ENCODE assay signal across 18 mouse cellular contexts in the genomic region with DNA sequence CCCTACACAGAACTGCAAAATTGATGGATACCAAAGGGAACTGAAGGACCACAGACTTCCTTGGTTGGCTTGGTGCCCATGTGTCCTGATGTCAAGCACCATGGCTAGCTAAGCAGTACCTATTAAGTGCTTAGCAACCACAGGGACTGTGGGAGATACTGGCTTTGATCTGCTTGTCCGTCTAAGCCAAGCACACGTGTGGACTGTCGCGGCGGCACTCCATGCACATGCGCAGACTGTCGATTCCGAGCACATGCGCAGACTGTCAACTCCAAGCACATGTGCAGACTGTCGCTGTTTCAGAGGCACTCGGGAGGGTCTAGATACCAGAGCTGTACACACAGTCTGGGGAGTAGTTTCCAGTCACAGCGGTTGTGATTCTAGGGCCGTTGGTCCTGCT.
DNase-seq lines count a peak whose midpoint lies in the region; ATAC-seq and TF ChIP-seq lines count a peak whose summit lies in the region.
"Had no signal": no experiment of that assay in that cellular context is flagged by ENCODE, and none has a peak within 500 bp of the region (broad histone marks: within the 10 kb centered on the region; RNA-seq: fewer than 3 reads in every experiment).

No protein-coding gene starts in this region.

- no peak overlapping the region for H3K4me2 ChIP-seq in heart, postnatal 0 days (ENCODE audit: low read depth, low read length)
- H3K4me2 ChIP-seq in neural tube, embryonic 13.5 days, result no peak overlapping the region
- H3K4me2 ChIP-seq: liver, embryonic 12.5 days had no signal

- no peak overlapping the region for H3K9ac ChIP-seq in heart, postnatal 0 days (replicated peaks; ENCODE audit: low read depth, low read length)
- H3K9ac ChIP-seq in neural tube, embryonic 13.5 days, result no peak overlapping the region
- H3K9ac ChIP-seq: liver, embryonic 12.5 days had no signal

- 52% methylated on average over 13 of the region's 13 CpGs for WGBS in heart, postnatal 0 days
- 79% methylated on average over 13 of the region's 13 CpGs for WGBS in neural tube, embryonic 13.5 days

- H3K4me1 ChIP-seq in heart, postnatal 0 days (ENCODE audit: control insufficient read depth, insufficient read depth), result peaks cover 8% of the 10 kb centered on the region; the same call in 1 of the 2 replicates
- H3K4me1 ChIP-seq in neural tube, embryonic 13.5 days (replicated peaks), result peaks cover 22% of the 10 kb centered on the region
- H3K4me1 ChIP-seq: liver, embryonic 12.5 days had no signal

- no peak for TF ChIP-seq EP300 in heart, postnatal 0 days (IDR thresholded peaks at IDR 0.05; ENCODE audit: low read depth)

- peak; percentile 12 to 35 for DNase-seq in cerebellum, postnatal 25 days
- no peak for DNase-seq in cerebellum, adult 9-11 months
- peak; percentile 8 for DNase-seq in heart, postnatal 0 days (ENCODE audit: low spot score)
- no peak for DNase-seq in heart, adult 18-20 months
- DNase-seq in neural tube, embryonic 10.5 days (ENCODE audit: extremely low spot score, low spot score), result no peak
- no peak for DNase-seq in right cerebral cortex, postnatal 4 days
- DNase-seq: B cell, adult 2 months; cerebellum, adult 9-10 months; gastrocnemius, postnatal 36 days; heart, postnatal 10 days; kidney, adult 18-20 months; kidney, postnatal 25 days had no signal

- H3K27ac ChIP-seq in heart, postnatal 0 days (ENCODE audit: low read depth), result no peak overlapping the region
- no peak overlapping the region for H3K27ac ChIP-seq in neural tube, embryonic 13.5 days (replicated peaks)
- H3K27ac ChIP-seq: embryonic facial prominence, embryonic 10.5 days; limb, embryonic 10.5 days; liver, embryonic 12.5 days had no signal

- H3K9me3 ChIP-seq in heart, postnatal 0 days (replicated peaks; ENCODE audit: control insufficient read depth, low read length), result no peaks in the 10 kb centered on the region
- H3K9me3 ChIP-seq in neural tube, embryonic 13.5 days, result no peaks in the 10 kb centered on the region
- H3K9me3 ChIP-seq: embryonic facial prominence, embryonic 10.5 days; limb, embryonic 10.5 days; liver, embryonic 12.5 days had no signal

- H3K36me3 ChIP-seq in heart, postnatal 0 days (replicated peaks; ENCODE audit: control insufficient read depth, insufficient read depth, low read length), result no peaks in the 10 kb centered on the region
- H3K36me3 ChIP-seq in neural tube, embryonic 13.5 days, result no peaks in the 10 kb centered on the region
- H3K36me3 ChIP-seq: embryonic facial prominence, embryonic 10.5 days; limb, embryonic 10.5 days; liver, embryonic 12.5 days had no signal

- H3K4me3 ChIP-seq in heart, postnatal 0 days (ENCODE audit: low read depth, low read length), result no peak overlapping the region
- H3K4me3 ChIP-seq in neural tube, embryonic 13.5 days, result no peak overlapping the region
- H3K4me3 ChIP-seq: embryonic facial prominence, embryonic 10.5 days; erythroblast, embryonic 14.5 days; limb, embryonic 10.5 days; liver, embryonic 12.5 days had no signal

- no peaks in the 10 kb centered on the region for H3K27me3 ChIP-seq in heart, postnatal 0 days (ENCODE audit: control insufficient read depth, insufficient read depth, low read length)
- no peaks in the 10 kb centered on the region for H3K27me3 ChIP-seq in neural tube, embryonic 13.5 days
- H3K27me3 ChIP-seq: liver, embryonic 12.5 days had no signal

- no peak for ATAC-seq in heart, postnatal 0 days (ENCODE audit: insufficient read depth, low read depth)
- peak; percentile 50; the same call in 1 of the 2 replicates for ATAC-seq in neural tube, embryonic 13.5 days (ENCODE audit: low read depth)
- ATAC-seq in activated CD4-positive, CD25-positive, alpha-beta regulatory T cell, adult 4 months, result no peak
- ATAC-seq: liver, embryonic 12.5 days had no signal

- no peak for TF ChIP-seq CTCF in heart, postnatal 0 days (IDR thresholded peaks at IDR 0.05; ENCODE audit: low read depth)

Comparison
In these comparisons a context has a peak if more than half of its experiments do, and no peak if none do; other contexts are left out.
1. DNase-seq: peak in cerebellum, postnatal 25 days (2 of 2) and heart, postnatal 0 days (single experiment); none in cerebellum, adult 9-11 months (single experiment), heart, adult 18-20 months (0 of 2), neural tube, embryonic 10.5 days (single experiment) and right cerebral cortex, postnatal 4 days (single experiment).